Mouse (Mus musculus) hindbrain, postnatal 0 days (tissue): ENCODE measurements around the gene Commd9. TPM values are rescaled to one million over a fixed set of nuclear protein-coding genes. Genes with fewer than 3 reads are reported as not detected.

ENCODE experiments used
- ATAC-seq: fragments of 200-750 bp; cut with Nextera tagmentation; 2 replicates; pipeline ENCODE4 v1.8.0; 2017; ENCODE audit warnings: mild to moderate bottlenecking, moderate TSS enrichment, moderate library complexity
- DNase-seq: peaks from one replicate; pipeline ENCODE4 v3.0.0-alpha.2; 2015; ENCODE audit warnings: low spot score
- H3K27ac ChIP-seq: fragments of 300-500 bp; sonication (generic); 2 replicates; pipeline ENCODE4 v1.5.1; 2014; ENCODE audit warnings: mild to moderate bottlenecking
- H3K27me3 ChIP-seq: fragments of 300-500 bp; sonication (generic); 2 replicates; pipeline ENCODE4 v1.6.1; 2014; ENCODE audit warnings: low read length, mixed read lengths; ENCODE audit not compliant: insufficient read depth
- H3K36me3 ChIP-seq: fragments of 300-500 bp; sonication (generic); 2 replicates; pipeline ENCODE4 v1.6.1; 2014; ENCODE audit warnings: low read length, mixed read lengths; ENCODE audit not compliant: insufficient read depth
- H3K4me1 ChIP-seq: fragments of 300-500 bp; sonication (generic); 2 replicates; pipeline ENCODE4 v1.6.1; 2014; ENCODE audit warnings: antibody characterized with exemption, low read length, mixed read lengths; ENCODE audit not compliant: insufficient read depth
- H3K4me2 ChIP-seq: fragments of 300-500 bp; sonication (generic); 2 replicates; pipeline ENCODE4 v1.6.1; 2014; ENCODE audit warnings: low read depth, mild to moderate bottlenecking, low read length, moderate library complexity, mixed read lengths
- H3K4me3 ChIP-seq: fragments of 300-500 bp; sonication (generic); 2 replicates; pipeline ENCODE4 v1.5.1; 2014; ENCODE audit warnings: low read length
- H3K9ac ChIP-seq: fragments of 300-500 bp; sonication (generic); replicated peaks from 2 replicates; pipeline ENCODE4 v1.6.1; 2014; ENCODE audit warnings: mild to moderate bottlenecking, low read length, moderate library complexity, mixed read lengths
- H3K9me3 ChIP-seq: fragments of 300-500 bp; sonication (generic); 2 replicates; pipeline ENCODE4 v1.6.1; 2016; ENCODE audit warnings: low read length, mixed read lengths
- CTCF ChIP-seq: IDR thresholded peaks from 2 replicates; pipeline ENCODE4 v1.5.1; 2016; ENCODE audit warnings: antibody characterized with exemption, control low read depth, low read depth
- WGBS: fragments of 180-500 bp; shearing (Covaris S2); extraction: QIAGEN DNeasy Blood & Tissue Kit; methylation state at CpG from one replicate; pipeline ENCODE4 v1.1.7; 2014; 5-methylcytosine and 5-hydroxymethylcytosine counted together
- polyA plus RNA-seq: library from polyadenylated mRNA; unstranded; fragments of >200 nt; fragmentation: Nextera tagmentation; extraction: Ambion mirVana; gene quantifications from 2 replicates; pipeline ENCODE4 v1.2.1, GENCODE M21; 2015
- total RNA-seq: library from RNA; depleted of rRNA; stranded (reverse); fragments of >200 nt; gene quantifications from 2 replicates; pipeline ENCODE4 v1.2.3, GENCODE M21; 2014; rRNA removed

Commd9 gene
- total RNA-seq (74.0 and 111 TPM in 2 replicates), polyA plus RNA-seq (89.8 and 94.6 TPM in 2 replicates)

DNA sequence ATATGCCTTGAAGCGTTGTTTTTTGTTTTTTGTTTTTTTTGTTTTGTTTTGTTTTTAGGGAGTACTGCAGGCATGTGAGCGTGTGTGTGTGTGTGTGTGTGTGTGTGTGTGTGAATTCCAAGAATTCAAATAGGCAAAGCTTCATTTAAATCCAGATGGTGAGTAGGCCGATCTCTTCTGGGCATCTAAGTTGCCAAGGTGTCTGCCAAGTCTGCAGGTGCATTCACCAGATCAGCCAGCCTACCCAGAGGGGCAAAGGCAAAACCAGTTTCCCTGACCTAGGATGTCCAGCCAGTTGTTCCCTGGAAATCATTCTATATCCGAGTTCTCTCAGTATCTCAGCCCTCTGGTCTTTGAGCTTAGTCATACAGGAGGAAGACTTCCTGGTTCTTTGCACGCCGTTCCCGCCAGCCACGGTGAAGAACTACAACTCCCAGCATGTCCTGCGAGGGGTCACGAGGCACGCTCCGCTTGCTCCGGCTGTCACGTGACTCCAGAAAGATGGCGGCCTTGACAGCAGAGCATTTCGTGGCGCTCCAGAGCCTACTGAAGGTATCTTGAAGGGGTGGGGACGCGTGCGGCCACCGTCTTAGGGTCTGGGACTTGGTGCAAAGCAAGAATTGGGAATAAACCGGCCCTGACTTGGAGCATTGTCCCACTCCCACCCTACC lies at the start of gene Commd9:
Gene Commd9 (plus strand): TSS at position 480 of the 671 bp plus-strand sequence.
- peak; percentile 97 for ATAC-seq
- H3K9ac ChIP-seq, result peak within 1 kb of the TSS; percentile 65
- H3K27me3 ChIP-seq, result no peaks in the 10 kb centered on the region
- H3K4me2 ChIP-seq, result peak within 1 kb of the TSS; percentile 84
- DNase-seq, result peak; percentile 96
- 12% methylated on average over 22 of the region's 22 CpGs for WGBS
- TF ChIP-seq CTCF, result no peak
- H3K4me3 ChIP-seq, result peak within 1 kb of the TSS; percentile 62
- H3K4me1 ChIP-seq, result peaks cover 8% of the 10 kb centered on the region; the same call in 1 of the 2 replicates
- H3K36me3 ChIP-seq, result no peaks in the 10 kb centered on the region
- peak within 1 kb of the TSS; percentile 68 for H3K27ac ChIP-seq
- H3K9me3 ChIP-seq, result no peaks in the 10 kb centered on the region

DNA sequence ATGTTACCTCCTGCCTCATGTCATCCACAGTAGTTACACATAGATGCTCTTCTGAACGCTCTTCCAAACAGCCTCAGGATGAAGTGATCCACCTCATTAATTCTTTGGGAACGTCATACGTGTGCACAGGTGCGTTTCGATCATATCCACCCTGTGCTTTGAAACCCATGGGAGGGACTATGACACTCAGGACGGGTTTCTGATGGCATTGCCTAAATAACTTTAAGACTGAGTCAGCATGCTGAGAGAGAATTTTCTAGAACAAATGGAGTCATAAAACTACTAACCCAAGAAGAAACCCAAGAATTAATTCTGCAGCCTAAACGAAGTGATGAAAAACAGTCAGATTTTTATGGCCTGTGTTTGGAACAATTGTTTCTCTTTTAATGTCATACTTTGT lies 43.3 kb upstream of the Commd9 start:
- H3K9ac ChIP-seq, result no peak overlapping the region
- H3K27ac ChIP-seq, result no peak overlapping the region
- no peak overlapping the region for H3K4me3 ChIP-seq
- WGBS, result 82% methylated on average over 7 of the region's 7 CpGs
- H3K9me3 ChIP-seq, result no peaks in the 10 kb centered on the region
- H3K4me2 ChIP-seq, result no peak overlapping the region
- H3K36me3 ChIP-seq, result no peaks in the 10 kb centered on the region
- no peaks in the 10 kb centered on the region for H3K27me3 ChIP-seq
- DNase-seq, result no peak
- no peak for TF ChIP-seq CTCF
- ATAC-seq, result no peak
- no peaks in the 10 kb centered on the region for H3K4me1 ChIP-seq

DNA sequence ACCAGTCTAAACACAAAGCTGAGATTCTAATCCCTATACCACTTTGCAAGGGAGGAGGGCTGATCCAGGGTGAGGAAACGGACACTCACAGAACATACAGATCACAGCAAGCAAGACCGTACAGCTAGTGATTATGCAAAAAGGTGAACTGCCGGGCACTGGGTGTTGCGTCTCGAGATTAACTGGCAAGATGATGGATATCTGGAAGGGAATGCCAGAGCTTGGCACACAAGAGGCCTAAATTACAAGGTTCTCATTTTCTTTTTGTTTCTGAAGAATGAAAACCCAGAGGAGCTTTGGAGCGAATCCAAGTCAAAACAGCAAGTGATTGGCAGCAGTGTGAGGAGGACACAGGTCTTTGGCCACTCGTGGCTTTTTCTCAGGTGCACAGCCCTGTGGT lies 31.3 kb upstream of the Commd9 start:
- Histone ChIP-seq H3K4me3 (no peak overlapping the region), H3K27me3 (no peaks in the 10 kb centered on the region), H3K36me3 (no peaks in the 10 kb centered on the region), H3K27ac (no peak overlapping the region), H3K9me3 (no peaks in the 10 kb centered on the region), H3K4me1 (no peaks in the 10 kb centered on the region), H3K9ac (no peak overlapping the region), H3K4me2 (no peak overlapping the region)
- WGBS, result 29% methylated on average over 7 of the region's 7 CpGs
- TF ChIP-seq CTCF, result no peak
- ATAC-seq, result no peak
- DNase-seq, result no peak

DNA sequence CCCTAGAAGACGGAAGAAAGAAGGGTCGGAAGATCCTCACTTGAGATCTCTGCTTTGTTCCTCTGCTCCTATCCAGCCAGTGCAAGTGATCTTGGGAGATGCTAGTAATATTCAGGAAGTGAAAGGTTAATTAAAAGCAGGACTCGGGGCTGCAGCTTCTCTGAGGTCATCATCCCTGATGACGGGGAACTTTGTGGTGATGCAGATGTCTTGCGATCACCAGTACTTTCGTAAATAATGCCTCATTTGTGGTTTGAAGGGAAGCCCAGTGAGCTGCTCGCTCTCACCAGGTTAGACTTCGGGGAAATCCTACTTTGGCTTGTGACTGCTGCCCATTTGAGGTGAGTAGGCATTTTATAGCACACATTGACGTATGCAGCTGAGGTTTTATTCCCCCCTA lies 29.9 kb upstream of the Commd9 start:
- Histone ChIP-seq H3K9ac (no peak overlapping the region), H3K9me3 (no peaks in the 10 kb centered on the region), H3K36me3 (no peaks in the 10 kb centered on the region), H3K4me3 (no peak overlapping the region), H3K4me1 (no peaks in the 10 kb centered on the region), H3K27ac (no peak overlapping the region), H3K27me3 (no peaks in the 10 kb centered on the region), H3K4me2 (no peak overlapping the region)
- no peak for TF ChIP-seq CTCF
- WGBS, result 90% methylated on average over 9 of the region's 9 CpGs
- no peak for ATAC-seq
- DNase-seq, result no peak

DNA sequence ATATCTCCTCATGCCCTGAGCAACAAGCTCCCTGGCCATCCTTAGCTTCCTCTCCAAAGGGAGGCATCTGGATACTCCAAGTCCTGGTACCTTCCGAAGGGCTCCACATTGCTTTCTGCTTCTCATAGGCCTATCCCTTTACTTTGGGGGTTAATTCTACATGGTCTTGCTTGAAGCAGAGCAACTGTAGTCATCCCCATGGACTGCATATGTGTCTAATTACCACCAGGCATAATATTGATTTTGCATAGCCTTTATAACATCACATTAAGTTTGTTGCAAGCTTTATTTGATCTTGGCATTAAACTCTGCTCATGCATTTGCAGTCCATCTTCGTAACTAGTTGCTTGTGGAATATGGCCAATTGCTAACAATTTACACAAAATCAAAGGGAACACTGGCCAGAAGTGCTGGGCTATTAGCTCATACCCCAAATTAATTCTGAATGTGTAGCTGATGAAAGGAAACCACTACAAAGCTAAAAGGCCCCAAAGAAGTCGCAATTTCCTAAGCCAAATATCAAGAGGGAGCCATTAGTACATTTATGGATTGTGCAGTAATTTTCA lies 25.0 kb upstream of the Commd9 start:
- Histone ChIP-seq H3K4me1 (no peaks in the 10 kb centered on the region), H3K9me3 (no peaks in the 10 kb centered on the region), H3K36me3 (no peaks in the 10 kb centered on the region), H3K27me3 (no peaks in the 10 kb centered on the region), H3K4me3 (no peak overlapping the region), H3K27ac (no peak overlapping the region), H3K9ac (no peak overlapping the region), H3K4me2 (no peak overlapping the region)
- ATAC-seq (no peak), DNase-seq (no peak)
- no peak for TF ChIP-seq CTCF
- WGBS, result 70% methylated on average over 3 of the region's 3 CpGs

DNA sequence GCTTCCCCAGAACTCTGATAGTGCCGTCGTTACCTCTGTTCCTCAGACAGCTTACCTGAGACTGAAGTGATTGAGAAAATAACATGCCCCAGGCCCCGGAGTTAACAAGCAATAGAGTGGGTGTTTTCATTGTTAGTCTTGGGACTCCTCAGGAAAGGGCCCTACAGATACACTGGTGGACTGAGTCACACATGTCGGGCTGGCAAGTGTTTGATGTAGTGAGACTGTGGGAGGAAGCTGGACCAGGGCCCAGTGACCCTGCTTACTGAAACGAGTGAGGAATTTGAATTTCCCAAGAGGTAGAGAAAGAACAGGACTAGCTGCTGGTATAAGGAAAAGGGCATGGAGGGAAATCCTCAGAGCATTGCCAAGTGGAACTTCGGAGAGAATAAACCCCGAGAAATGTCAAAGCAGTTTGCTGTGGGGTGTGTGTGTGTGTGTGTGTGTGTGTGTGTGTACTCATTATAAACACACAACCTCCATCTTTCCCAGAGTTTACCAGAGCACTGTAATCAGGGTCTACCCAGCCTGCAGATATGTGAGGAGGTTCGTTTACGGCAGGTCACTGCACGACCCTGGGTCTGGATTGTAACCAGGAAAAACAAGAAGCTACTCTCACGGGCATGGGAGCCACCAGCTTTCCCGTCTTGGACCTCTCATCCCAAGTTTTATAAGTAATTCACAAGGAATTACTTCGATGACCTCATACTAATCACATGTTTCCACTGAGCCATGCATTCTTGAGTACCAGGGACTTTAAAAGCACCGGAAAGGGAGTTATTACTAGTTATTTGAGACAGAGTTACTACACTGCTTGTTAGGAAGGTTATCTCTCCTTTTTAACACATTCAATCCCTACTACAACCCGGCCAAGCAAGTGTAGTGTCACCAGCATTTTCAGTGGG lies 23.6 kb upstream of the Commd9 start:
- Histone ChIP-seq H3K36me3 (no peaks in the 10 kb centered on the region), H3K9ac (no peak overlapping the region), H3K4me3 (no peak overlapping the region), H3K27ac (no peak overlapping the region), H3K9me3 (no peaks in the 10 kb centered on the region), H3K4me2 (no peak overlapping the region), H3K4me1 (no peaks in the 10 kb centered on the region), H3K27me3 (no peaks in the 10 kb centered on the region)
- 57% methylated on average over 15 of the region's 15 CpGs for WGBS
- DNase-seq (peak; percentile 39), ATAC-seq (0 out of 2 replicates have a peak, but pooled peaks have one; percentile 27)
- TF ChIP-seq CTCF, result no peak
